Mouse (Mus musculus): ENCODE results near the gene Syngap1.
"Not testable (repeated sequence)": the region's sequence is repeated elsewhere in the genome, so short reads cannot be mapped to it uniquely, and the experiment has no call there.

Gene Syngap1

DNA sequence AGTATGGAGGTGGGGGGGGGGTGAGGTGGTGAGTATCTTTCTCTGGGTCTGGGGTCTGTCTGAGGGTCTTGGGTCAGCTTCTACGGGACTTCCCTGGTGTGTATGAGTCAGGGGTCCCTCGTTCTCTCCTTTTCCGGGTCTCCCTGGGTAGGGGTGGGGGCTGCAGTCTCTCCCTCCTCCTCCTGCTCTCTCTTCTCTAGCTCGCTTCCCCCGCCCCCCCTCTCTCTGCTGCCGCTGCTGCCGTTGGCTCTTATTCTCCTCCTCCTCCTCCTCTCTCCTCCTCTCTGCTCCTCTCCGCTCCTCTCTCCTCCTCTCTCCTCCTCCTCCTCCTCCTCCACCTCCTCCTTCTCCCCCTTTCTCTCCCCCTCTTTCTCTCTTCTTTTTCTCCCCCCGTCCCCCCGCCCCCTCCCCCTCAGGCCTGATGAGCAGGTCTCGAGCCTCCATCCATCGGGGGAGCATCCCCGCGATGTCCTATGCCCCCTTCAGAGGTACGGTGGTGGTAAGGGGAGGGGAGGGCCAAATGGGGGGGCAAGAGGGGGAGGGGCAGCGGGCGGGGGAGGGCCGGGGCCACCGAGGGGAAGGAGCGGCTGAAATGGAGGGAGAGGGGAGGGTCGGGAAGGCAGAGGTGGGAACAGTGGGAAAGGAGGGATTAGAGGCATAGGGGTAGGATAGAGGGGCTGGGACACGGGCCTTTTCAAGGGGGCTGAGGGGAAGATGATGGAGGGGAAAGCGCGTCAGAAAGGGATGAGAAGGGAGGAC, at the start of gene Syngap1:
Syngap1 (plus strand) TSS at position 223 of the 759 bp plus-strand sequence.
- peak; percentile 36 for DNase-seq (ENCODE audit: low read depth, low spot score)

DNA sequence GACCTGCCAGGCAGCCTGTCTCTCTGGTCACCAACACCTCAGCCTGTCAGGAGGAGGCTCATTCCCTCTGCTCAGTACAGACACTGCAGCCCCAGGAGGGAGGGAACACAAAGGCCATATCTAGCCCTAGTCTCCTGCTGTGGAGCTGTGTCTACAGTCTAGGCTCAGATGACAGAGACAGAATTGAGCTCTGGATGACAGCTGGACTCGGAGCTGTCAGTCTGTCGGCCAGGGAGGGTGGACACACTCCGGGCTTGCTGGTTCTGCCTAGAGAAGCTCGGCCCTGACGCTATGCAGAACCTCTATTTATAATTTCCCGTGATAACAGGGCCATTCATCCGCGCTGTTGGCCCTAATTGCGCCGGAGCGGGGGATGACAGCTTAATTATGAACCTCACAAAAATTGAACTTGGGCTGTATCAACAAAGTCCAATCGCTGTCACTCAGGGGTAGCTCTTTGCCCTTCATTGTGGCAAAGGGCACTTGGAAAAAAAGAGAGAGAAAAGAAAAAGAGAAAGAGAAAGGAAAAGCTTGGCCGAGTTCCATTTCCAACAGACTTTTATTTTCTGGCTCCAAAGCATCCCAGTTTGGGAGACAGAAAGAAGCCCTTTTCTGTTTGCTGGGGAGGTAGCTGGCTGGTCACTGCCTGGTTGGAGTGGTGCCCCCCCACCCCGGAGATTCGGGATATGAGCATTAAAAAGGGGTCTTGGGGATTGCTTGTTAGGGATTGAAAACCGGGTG, 48.2 kb upstream of the Syngap1 start:
- no peak for DNase-seq (ENCODE audit: low read depth, low spot score)

DNA sequence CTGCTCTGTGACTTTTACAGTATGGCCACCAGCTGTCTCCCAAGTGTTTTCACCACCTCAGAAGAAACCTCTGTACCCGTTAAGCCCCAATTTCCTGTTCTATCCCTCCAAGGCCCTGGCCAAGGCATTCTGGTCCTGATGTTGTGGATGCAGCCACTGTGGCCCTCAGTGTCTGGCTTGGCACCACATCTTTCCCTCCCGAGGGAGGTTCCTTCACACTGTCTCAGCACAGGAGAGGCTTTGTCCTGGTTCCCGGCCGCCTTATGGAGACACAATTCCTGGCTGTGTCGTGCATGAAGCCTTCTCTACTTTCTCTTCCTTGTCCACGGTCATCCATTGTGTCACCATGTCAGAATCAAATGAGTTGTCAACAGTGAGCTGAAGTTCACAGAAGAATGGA, 47.6 kb upstream of the Syngap1 start:
- no peak for DNase-seq (ENCODE audit: low read depth, low spot score)

DNA sequence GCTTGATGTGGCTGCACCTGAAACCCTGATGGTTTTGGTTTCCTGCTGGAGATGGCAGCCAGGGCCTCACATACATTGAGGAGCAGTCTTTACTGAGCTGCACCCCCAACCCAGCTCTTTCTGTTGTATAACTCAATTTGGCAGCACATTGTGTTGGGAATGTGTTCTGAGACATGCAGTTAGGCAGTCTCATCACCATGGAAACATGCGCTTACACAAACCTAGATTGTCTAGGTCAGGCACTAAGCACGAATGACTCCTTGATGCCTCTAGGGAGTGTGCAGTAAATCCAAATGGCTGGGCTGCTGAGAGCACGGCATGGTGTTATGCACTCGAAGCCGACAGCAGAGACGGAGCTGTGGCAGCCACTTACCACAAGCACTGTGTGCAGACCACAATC, 46.7 kb upstream of the Syngap1 start:
- DNase-seq (ENCODE audit: low read depth, low spot score) = no peak

DNA sequence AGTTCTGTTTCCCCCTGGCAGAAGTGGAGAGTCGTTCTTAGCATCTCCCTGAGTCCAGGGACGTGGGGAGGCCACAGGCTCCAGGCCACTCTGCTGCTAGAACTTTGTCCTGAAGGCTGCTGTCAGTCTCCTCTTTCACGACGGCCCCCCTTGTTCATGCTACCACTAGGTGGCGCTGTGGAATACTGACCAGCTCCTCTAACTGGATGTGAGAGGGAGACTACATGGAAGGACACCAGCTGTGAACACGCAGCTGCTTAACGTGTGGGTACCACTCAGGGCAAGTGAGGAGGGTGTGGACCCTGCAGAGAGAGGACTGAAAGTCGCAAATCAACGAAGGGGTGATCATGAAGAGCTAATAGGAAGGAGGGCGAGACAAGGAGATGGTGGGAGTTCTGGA, 45.5 kb upstream of the Syngap1 start:
- peak; percentile 85 for DNase-seq (ENCODE audit: low read depth, low spot score)

DNA sequence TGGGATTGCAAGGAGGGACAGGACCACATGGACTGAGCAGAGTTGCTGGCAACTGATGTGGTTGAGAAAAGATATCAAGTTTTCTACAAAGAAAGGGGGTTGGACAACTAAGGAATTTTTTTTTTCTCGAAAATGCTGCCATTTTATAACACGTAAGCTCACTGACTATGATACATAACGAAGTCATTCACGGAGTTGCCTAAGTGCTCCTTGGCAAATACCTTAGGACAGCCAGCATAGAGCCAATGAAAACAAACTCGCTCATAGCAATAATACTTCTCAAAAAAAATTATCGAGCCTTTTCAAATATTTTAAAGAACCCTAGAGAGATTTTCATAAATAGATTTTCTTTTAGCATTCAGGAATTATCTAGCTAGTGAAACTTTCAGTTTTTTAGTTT, 40.1 kb upstream of the Syngap1 start:
- no peak for DNase-seq (ENCODE audit: low read depth, low spot score)

DNA sequence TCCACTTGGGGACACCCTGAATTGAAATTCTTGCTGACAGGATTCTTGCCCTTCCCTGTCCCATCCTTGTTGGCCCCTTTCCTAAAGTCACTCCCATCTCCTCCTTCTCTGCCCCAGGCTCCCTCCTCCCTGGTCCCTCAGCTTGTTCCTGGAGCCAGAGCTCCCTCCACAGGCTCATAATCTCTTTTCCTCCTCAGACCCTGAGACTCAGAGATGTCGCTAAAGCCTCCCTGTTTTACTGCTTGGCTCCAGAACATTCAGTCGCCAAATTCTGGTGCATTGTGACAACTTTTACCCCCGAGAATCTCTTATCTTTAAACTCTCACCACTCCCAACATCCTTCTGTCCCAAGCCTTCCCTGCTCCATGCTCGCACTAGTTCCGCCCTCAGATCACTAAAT, 36.7 kb upstream of the Syngap1 start:
- no peak for DNase-seq (ENCODE audit: low read depth, low spot score)

DNA sequence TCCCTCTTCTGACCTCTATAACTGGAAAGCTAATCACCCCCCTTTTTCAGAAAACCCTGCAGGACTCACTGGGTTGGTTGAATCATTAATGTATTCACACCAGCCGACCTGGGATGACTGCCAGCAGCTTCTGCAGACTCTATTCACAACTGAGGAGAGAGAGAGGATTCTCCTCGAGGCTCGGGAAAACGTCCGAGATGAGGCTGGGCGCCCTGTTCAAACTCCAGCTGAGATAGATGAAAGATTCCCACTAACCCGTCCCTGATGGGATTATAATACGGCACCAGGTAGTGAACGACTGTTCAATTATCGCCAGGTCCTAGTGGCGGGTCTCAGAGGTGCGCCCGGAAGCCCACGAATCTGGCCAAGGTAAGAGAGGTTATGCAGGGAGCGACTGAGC, 33.5 kb upstream of the Syngap1 start:
- DNase-seq (ENCODE audit: low read depth, low spot score) = not testable (repeated sequence)

DNA sequence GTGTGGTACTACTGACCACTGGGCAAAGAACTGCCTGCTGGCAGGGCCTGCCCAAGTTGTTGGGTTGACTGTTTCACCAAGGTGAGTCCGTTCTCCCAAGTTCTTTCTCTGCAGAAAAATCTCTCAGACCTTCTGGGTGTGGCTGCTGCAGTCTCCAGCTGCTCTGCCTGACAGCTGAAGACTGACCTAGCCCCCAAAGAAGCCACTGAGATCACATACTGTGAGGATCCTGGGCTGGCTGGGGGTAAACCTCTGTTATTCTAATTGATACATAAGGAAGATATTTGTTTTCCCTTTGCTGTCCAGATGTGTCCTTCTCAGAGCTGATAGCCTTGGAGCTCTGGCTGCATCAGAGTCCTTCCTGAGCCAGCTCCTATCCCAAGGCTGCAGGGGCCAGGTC, 25.8 kb upstream of the Syngap1 start:
- no peak for DNase-seq (ENCODE audit: low read depth, low spot score)

DNA sequence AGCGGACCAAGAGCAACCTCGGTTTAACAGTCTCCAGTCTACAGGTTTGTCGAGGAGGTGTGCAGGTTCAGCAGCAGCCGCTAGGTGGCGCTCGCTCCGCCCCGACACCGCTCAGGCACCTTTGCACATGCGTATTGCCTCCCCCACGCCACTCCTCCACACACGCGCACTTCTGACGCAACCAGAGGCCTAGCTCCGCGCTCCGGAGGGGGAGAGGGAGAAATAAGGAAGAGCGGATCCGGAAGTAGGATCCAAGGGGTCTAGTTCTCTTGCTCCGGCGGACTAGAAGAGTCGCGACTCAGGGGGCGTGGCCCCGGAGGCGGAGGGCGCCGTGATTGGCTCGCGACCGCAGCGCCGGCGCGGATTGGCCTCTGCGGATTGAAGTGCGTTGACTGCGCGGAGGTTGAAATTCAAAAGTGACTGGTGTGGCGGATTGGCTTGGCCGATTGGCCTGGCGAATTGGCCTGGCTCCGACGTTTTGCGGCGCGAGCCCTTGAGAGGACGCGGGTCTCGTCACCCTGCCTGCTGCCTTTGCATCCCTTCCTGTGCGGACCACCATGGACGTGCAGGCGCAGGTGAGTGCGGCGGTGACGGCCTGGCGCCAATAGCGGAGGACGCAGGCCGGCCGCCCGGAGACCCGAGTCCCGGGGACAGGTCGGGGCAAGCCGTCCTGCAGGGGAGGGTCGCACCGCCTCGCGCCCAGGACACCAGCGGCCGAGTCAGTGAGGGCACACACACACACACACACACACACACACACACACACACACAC, 24.2 kb upstream of the Syngap1 start, which contains the start of gene Kifc5b:
Kifc5b (plus strand) TSS at position 381 of the 772 bp plus-strand sequence.
- peak; percentile 99 for DNase-seq (ENCODE audit: low read depth, low spot score)

DNA sequence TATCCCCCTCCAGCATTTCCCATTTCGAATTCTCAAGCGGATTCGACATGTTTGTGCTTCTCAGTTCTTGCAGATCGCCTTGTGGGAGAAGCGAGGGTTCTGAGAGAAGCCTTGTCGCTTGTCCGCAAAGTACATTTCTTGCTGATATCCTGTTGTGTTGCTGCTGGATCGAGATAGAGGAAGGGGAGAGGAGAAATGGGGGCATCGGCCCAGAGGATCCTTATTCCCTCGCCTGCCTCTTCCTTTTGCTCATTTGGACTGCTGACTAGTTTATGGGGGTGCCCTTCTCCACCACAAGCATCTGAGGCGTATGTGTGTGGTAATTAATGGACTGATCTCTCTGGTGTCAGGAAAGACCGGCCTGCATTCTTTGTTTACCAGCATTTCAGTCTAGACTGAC, 23.5 kb upstream of the Syngap1 start:
- DNase-seq (ENCODE audit: low read depth, low spot score) = not testable (repeated sequence)

DNA sequence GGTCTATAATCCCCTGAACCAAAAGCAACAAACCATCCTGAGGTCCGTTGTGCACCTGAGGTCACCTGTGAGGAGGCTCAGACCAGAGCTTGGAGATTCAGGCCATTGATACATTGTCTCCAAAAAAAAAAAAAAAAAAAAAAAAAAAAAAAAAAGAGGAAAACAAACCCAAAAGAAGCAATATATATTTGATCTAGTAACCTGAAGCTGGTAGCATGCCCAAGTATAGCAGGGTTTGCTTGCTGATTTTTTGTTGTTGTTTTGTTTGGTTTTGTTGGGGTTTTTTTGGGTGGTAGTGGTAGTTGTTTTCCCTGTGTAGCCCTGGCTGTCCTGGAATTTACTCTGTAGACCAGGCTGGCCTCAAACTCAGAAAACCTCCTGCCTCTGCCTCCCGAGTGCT, 22.7 kb upstream of the Syngap1 start:
- no peak for DNase-seq (ENCODE audit: low read depth, low spot score)

DNA sequence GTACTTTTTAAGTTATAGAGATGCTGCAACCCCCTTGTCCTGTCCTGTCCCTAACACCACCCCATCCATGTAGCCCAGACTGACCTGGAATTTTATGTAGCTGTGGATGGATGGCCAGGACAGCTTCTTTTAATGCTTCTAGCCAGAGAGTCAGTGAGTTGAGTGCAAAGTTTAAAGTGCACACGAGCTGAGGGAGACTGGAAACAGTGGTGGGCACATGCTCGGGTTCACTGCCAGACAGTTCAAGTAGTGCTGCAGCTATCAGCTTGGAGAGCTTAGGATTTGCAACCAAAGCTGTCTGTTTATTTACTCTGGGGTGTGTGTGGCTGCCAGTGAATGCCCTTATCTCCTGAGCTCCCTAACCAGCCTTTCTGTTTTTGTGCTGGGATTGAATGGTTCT, 21.5 kb upstream of the Syngap1 start:
- not testable (repeated sequence) for DNase-seq (ENCODE audit: low read depth, low spot score)

DNA sequence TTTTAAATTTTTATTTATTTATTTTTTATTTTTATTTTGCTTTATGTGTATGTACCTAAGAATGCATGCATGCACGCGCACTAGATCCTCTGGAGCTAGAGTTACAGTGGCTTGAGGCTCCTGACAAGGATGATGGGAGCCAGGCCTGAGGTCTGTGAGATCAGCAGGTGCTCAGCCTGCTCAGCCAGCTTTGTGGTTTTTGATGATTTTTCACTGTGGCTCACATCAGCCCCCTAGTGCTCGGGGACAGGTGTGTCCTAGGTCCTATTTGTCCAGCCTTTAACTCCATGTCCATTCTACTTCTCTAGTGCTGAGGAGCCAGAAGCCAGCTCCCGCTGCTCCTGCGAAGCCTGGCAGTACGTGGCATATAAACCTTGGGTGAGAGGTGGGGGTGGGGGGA, 18.7 kb upstream of the Syngap1 start:
- not testable (repeated sequence) for DNase-seq (ENCODE audit: low read depth, low spot score)

DNA sequence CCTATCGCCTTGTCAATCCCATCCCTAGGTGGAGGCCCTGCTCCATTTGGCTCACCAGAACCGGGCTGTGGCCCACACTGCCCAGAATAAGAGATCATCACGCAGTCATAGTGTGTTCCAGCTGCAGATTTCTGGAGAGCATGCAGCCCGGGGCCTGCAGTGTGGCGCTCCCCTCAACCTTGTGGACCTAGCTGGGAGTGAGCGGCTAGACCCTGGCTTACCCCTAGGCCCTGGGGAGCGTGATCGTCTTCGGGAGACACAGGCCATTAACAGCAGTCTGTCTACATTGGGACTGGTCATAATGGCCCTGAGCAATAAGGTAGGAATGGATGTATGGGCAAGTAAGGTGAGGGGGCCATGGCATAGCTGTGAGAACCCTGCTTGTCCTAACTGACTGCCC, 15.6 kb upstream of the Syngap1 start:
- not testable (repeated sequence) for DNase-seq (ENCODE audit: low read depth, low spot score)

DNA sequence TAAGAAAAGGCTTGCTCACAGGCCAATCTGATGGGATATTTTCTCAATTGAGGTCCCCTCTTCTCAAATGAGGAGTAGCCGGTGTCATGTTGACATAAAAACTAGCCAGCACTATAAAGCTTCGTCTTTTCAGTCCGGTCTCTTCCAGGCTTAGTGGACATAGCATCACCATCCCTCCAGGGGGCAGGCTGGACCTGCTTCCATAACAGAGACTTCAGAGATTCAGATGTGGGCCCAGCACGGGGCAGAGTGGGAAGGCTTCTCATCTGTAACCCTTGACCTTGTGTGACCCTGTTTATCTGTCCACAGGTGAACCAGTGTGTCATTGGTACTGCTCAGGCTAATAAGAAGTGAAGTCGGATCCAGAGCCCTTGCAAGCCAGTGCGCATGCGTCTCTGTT, 9.3 kb upstream of the Syngap1 start:
- peak; percentile 47 for DNase-seq (ENCODE audit: low read depth, low spot score)

DNA sequence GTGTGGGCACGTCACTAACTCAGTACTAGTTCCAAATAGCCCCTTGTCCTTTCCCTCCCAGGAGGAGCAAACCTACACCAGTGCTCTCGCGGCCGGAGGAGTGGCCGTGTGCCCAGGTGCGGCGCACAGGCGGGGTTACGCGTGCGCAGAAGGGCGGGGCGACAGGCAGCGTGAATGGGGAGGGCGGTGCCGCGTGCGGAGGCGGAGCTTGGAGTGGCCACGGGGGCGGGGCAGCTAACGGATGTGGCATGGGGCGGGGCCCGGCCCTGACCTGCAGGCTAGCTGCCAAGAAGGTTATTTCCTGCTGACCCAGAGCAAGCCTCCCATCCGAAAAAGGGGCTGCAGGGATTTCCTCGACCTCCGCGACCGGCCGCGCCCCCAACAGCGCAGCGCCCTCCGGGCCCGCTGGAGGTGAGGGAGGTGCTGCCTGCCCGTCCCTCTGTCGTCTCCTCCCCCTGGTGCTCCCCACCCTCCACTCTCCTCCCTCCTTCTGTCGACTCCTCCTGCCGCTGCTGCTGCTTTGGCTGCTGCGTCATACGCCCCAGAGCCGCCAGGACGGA, 8.1 kb upstream of the Syngap1 start, which contains the start of gene Phf1:
Phf1 (plus strand) TSS at position 214 of the 560 bp plus-strand sequence.
- DNase-seq (ENCODE audit: low read depth, low spot score) = peak; percentile 98

DNA sequence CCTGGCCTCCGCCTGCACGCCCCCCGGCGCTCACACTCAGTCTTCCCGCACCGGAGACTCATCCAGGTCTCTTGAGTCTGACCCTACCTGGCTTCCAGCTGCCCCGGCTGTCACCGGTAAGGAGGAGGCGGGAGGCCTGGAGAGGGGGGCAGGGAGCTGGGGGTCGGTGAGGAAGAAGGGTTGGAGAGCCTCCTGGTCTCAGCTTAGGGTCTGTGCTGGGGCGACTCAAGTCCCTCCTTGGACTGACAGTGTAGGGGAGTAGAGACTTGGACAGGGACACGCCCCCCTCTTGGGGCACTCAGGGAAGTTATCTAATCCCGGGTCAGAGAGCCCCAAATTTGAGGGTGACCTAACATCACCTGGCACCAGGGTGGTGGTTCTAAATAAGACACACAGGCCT, 7.6 kb upstream of the Syngap1 start:
- no peak for DNase-seq (ENCODE audit: low read depth, low spot score)

DNA sequence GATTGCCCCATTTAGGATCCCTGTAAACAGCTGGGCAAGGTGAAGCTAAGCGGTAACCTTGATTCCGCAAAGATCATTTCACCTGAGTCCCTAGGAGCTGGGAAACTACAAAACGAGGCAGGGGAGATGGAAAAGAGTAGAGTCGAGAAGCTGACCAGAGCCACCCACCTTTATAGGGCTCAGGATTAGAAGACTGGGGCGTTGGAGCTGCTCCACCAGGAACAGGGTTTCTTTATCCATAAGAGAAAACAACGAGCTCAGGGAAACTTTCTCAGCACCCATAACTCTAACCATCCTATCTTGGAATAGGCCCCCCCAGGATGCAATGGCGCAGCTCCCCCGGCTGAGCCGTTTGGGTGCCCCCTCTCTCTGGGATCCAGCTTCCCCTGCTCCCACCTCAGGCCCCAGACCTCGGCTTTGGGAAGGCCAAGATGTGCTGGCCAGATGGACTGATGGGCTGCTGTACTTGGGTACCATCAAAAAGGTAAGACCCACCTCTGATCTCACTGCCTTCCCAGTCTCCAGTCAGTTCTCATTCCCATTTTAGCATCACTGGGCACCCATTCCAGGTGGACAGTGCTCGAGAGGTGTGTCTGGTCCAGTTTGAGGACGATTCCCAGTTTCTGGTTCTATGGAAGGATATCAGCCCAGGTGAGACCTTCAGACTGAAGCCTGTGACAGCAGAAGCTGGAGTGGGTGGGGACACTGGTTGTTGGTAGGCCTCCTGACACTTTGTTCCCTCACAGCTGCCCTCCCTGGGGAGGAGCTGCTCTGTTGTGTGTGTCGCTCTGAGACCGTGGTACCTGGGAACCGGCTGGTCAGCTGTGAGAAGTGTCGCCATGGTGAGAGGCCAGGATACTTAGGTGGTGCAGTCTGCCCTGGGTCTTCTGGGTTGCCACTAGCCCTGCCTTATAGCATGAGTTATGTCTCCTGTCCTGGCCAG, 6.9 kb upstream of the Syngap1 start:
- no peak for DNase-seq (ENCODE audit: low read depth, low spot score)

DNA sequence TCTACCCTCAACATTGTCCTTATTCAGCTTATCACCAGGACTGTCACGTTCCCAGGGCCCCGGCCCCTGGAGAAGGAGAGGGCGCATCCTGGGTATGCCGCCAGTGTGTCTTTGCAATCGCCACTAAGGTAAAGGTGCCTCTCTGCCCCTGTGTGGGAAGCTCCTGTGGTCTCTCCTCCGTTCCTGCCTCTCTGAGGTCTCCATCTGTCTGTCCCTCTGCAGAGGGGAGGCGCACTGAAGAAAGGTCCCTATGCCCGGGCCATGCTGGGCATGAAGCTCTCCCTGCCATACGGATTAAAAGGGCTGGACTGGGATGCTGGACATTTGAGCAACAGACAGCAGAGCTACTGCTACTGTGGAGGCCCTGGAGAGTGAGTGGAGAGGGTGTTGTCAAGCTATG, 6.0 kb upstream of the Syngap1 start:
- DNase-seq (ENCODE audit: low read depth, low spot score) = no peak

DNA sequence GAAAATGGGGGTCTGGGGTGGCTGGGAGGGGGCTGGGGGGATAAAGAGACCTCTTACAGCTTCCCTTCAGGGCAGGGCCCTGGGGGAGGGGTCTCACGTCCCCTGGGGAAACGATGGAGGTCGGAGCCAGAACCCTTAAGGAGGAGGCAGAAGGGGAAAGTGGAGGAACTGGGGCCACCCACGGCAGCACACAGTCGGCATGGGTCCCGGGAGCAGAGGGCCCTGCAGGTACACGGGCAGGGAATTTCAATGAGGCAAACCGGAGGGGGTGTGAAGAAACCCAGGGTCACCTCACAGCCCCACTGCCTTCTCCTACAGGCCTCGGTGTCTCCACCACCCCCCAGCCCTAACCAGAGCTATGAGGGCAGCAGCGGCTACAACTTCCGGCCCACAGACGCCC, 4.6 kb upstream of the Syngap1 start:
- no peak for DNase-seq (ENCODE audit: low read depth, low spot score)
